11 mouse cellular contexts compared by ENCODE assay signal in the genomic region with DNA sequence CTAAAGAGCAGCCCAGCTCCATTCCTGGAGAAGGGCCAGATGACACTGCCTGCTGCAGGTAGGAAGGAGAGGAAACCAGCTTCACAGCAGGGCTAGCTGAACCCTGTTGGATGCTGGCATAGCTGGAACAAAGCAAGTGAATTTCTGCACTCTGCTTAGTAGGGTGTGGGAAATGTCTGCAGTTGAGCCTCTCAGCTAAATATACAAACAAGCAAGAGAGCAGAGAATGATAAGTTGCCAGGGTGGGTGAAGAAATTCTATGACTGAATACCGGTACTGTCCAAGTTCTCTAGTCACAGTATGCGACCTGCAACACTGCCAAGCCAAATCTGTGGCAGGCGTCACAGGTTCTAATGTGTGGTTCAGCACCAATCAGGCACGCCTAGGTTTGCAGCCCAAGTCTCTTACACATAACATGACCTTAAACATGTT. TPM values are rescaled to one million over a fixed set of nuclear protein-coding genes. Genes with fewer than 3 reads are reported as not detected.
DNase-seq lines count a peak whose midpoint lies in the region; ATAC-seq lines count a peak whose summit lies in the region.
"Had no signal": no experiment of that assay in that cellular context is flagged by ENCODE, and none has a peak within 500 bp of the region (broad histone marks: within the 10 kb centered on the region; RNA-seq: fewer than 3 reads in every experiment).

No protein-coding gene starts in this region.

- ATAC-seq in lung, embryonic 15.5 days (ENCODE audit: borderline replicate concordance, extremely low read depth, low FRiP score, low TSS enrichment): no peak
- peak; percentile 52; the same call in 1 of the 2 replicates for ATAC-seq in neural tube, embryonic 13.5 days (ENCODE audit: low read depth)
- ATAC-seq: activated CD4-positive, CD25-positive, alpha-beta regulatory T cell, adult 4 months; liver, postnatal 0 days had no signal

- intact Hi-C loops in gastrocnemius, postnatal 14 days (cut with DNase I; ENCODE audit: low total_unique reads): no loop called here

- H3K36me3 ChIP-seq in lung, embryonic 15.5 days: no peaks in the 10 kb centered on the region
- H3K36me3 ChIP-seq in neural tube, embryonic 13.5 days: peaks cover 5% of the 10 kb centered on the region; the same call in 1 of the 2 replicates

- H3K9me3 ChIP-seq in lung, embryonic 15.5 days: no peaks in the 10 kb centered on the region
- no peaks in the 10 kb centered on the region for H3K9me3 ChIP-seq in neural tube, embryonic 13.5 days

- 0 out of 2 replicates have a peak overlapping the region, but pooled peaks have one; percentile 41 for H3K27ac ChIP-seq in lung, embryonic 15.5 days
- peak overlapping the region; percentile 73 for H3K27ac ChIP-seq in neural tube, embryonic 13.5 days (replicated peaks)

- no peak overlapping the region for H3K9ac ChIP-seq in lung, embryonic 15.5 days
- peak overlapping the region; percentile 42; the same call in 1 of the 2 replicates for H3K9ac ChIP-seq in neural tube, embryonic 13.5 days
- H3K9ac ChIP-seq: liver, postnatal 0 days had no signal

- no peak overlapping the region for H3K4me3 ChIP-seq in lung, embryonic 15.5 days
- H3K4me3 ChIP-seq in neural tube, embryonic 13.5 days: no peak overlapping the region

- H3K4me2 ChIP-seq in lung, embryonic 15.5 days: no peak overlapping the region
- no peak overlapping the region for H3K4me2 ChIP-seq in neural tube, embryonic 13.5 days

- no peaks in the 10 kb centered on the region for H3K27me3 ChIP-seq in lung, embryonic 15.5 days
- H3K27me3 ChIP-seq in neural tube, embryonic 13.5 days: no peaks in the 10 kb centered on the region
- H3K27me3 ChIP-seq: CH12.LX had no signal

- H3K4me1 ChIP-seq in lung, embryonic 15.5 days: peaks cover 30% of the 10 kb centered on the region
- peaks cover 44% of the 10 kb centered on the region for H3K4me1 ChIP-seq in neural tube, embryonic 13.5 days (replicated peaks)

- peak; percentile 64 for DNase-seq in gastrocnemius, adult 18-20 months (ENCODE audit: low spot score)
- no peak for DNase-seq in gastrocnemius, postnatal 14 days
- no peak for DNase-seq in lung, adult 18-20 months
- peak; percentile 48 to 62 for DNase-seq in cerebellum, postnatal 36 days
- no peak for DNase-seq in ovary, postnatal 10 days (ENCODE audit: low spot score)
- no peak for DNase-seq in gastrocnemius, postnatal 10 days
- DNase-seq: liver, postnatal 0 days had no signal

- WGBS in lung, embryonic 15.5 days: 40% methylated on average over 4 of the region's 4 CpGs
- WGBS in neural tube, embryonic 13.5 days: 56% methylated on average over 4 of the region's 4 CpGs

RNA-seq across cellular contexts. Expression of a gene that starts 52.4 kb away (rescaled TPM):
- 1 to 10 TPM; 2.5 to 3.9 TPM for total RNA-seq in gastrocnemius, adult 18-20 months (2021)
- total RNA-seq in gastrocnemius, postnatal 14 days (2021): 1 to 10 TPM; 4.2 to 7.9 TPM
- 30.1 and 33.5 TPM in 2 replicates for polyA plus RNA-seq in lung, embryonic 15.5 days (2015; fragmentation: Nextera tagmentation; extraction: Ambion mirVana)
- 4.8 and 5.0 TPM in 2 replicates for polyA plus RNA-seq in neural tube, embryonic 13.5 days (2015; fragmentation: Nextera tagmentation; extraction: Ambion mirVana)
- total RNA-seq in gastrocnemius, postnatal 10 days (2021): 1 to 10 TPM; 5.9 to 6.0 TPM

Comparison
In these comparisons a context has a peak if more than half of its experiments do, and no peak if none do; other contexts are left out.
1. DNase-seq: peak in gastrocnemius, adult 18-20 months (single experiment) and cerebellum, postnatal 36 days (2 of 2); none in gastrocnemius, postnatal 14 days (single experiment), lung, adult 18-20 months (0 of 2), ovary, postnatal 10 days (single experiment) and gastrocnemius, postnatal 10 days (single experiment).